Mouse (Mus musculus) cortical plate, adult 2 months (tissue): ENCODE results near the gene Stx12. TPM values are rescaled to one million over a fixed set of nuclear protein-coding genes. Genes with fewer than 3 reads are reported as not detected.

Experiments
- H3K27ac ChIP-seq: fragments of 200-500 bp; 2 replicates; pipeline ENCODE4 v1.5.1; 2012; ENCODE audit warnings: low read length, control low read depth, inconsistent platforms; ENCODE audit not compliant: insufficient read depth
- H3K4me1 ChIP-seq: fragments of 200-500 bp; 2 replicates; pipeline ENCODE4 v1.6.1; 2011; ENCODE audit warnings: low read length; ENCODE audit not compliant: control insufficient read depth, insufficient read depth
- H3K4me3 ChIP-seq: fragments of 200-500 bp; 2 replicates; pipeline ENCODE4 v1.5.1; 2011; ENCODE audit warnings: mild to moderate bottlenecking, low read length, control low read depth; ENCODE audit not compliant: insufficient read depth
- CTCF ChIP-seq: fragments of 200-500 bp; IDR thresholded peaks from 2 replicates; pipeline ENCODE4 v1.5.1; 2011; ENCODE audit warnings: mild to moderate bottlenecking, control low read depth, low read length; ENCODE audit not compliant: insufficient read depth; ENCODE audit errors: extremely low read depth
- POLR2A ChIP-seq: fragments of 200-500 bp; IDR thresholded peaks from 2 replicates; pipeline ENCODE4 v1.6.1; 2011; ENCODE audit warnings: mild to moderate bottlenecking, low read length, control low read depth; ENCODE audit not compliant: insufficient read depth; ENCODE audit errors: extremely low read depth
- polyA plus RNA-seq: library from polyadenylated mRNA; depleted of rRNA; stranded (reverse); fragments of >200 nt; gene quantifications from 2 replicates; pipeline ENCODE4 v1.2.3, GENCODE M21; 2012

Stx12 gene
- polyA plus RNA-seq, 1 experiment = 92.3 TPM

- Histone ChIP-seq H3K27ac (no peak overlapping the region; the same call in 1 of the 2 replicates), H3K4me3 (no peak overlapping the region), H3K4me1 (no peaks in the 10 kb centered on the region)
- TF ChIP-seq POLR2A (no peak), CTCF (no peak)
Measured at GRCm38 (mm10) chr4:132905843-132906360, 21.6 kb upstream of the Stx12 start.

- Histone ChIP-seq H3K27ac (peak overlapping the region; percentile 85), H3K4me1 (no peaks in the 10 kb centered on the region), H3K4me3 (no peak overlapping the region)
- TF ChIP-seq POLR2A (no peak), CTCF (no peak)
Measured at GRCm38 (mm10) chr4:132904765-132905309, 20.5 kb upstream of the Stx12 start.

GRCm38 (mm10) chr4:132904071-132904470, 19.8 kb upstream of the Stx12 start:
- no peak for TF ChIP-seq CTCF
- no peak for TF ChIP-seq POLR2A
- H3K4me3 ChIP-seq = no peak overlapping the region
- H3K27ac ChIP-seq = peak overlapping the region; percentile 85
- no peaks in the 10 kb centered on the region for H3K4me1 ChIP-seq

GRCm38 (mm10) chr4:132898197-132898596, 13.9 kb upstream of the Stx12 start:
- TF ChIP-seq POLR2A = no peak
- TF ChIP-seq CTCF = no peak
- no peak overlapping the region for H3K4me3 ChIP-seq
- H3K27ac ChIP-seq = no peak overlapping the region
- no peaks in the 10 kb centered on the region; the same call in 1 of the 2 replicates for H3K4me1 ChIP-seq

- no peaks in the 10 kb centered on the region; the same call in 1 of the 2 replicates for H3K4me1 ChIP-seq
- H3K27ac ChIP-seq = 0 out of 2 replicates have a peak overlapping the region, but pooled peaks have one; percentile 4
- no peak overlapping the region for H3K4me3 ChIP-seq
- TF ChIP-seq CTCF (no peak), POLR2A (no peak)
Measured at GRCm38 (mm10) chr4:132894402-132894801, 10.1 kb upstream of the Stx12 start.

- peak overlapping the region; percentile 7; the same call in 1 of the 2 replicates for H3K27ac ChIP-seq
- H3K4me1 ChIP-seq = peaks cover 7% of the 10 kb centered on the region
- TF ChIP-seq CTCF (no peak), POLR2A (no peak)
- H3K4me3 ChIP-seq = peak overlapping the region; percentile 94
Measured at GRCm38 (mm10) chr4:132884844-132885374, 600 bp upstream of the Stx12 start.

- H3K27ac ChIP-seq = peak overlapping the region; percentile 70
Measured at GRCm38 (mm10) chr4:132883561-132884063, 697 bp downstream of the Stx12 start.

GRCm38 (mm10) chr4:132874363-132875097, 9.8 kb downstream of the Stx12 start:
- Histone ChIP-seq H3K4me3 (no peak overlapping the region), H3K27ac (no peak overlapping the region), H3K4me1 (peaks cover 1% of the 10 kb centered on the region)
- TF ChIP-seq CTCF = no peak
- TF ChIP-seq POLR2A = no peak

More at GRCm38 (mm10) chr4:132883561-132884063, 697 bp downstream of the Stx12 start:
- peaks cover 7% of the 10 kb centered on the region for H3K4me1 ChIP-seq
- TF ChIP-seq CTCF (no peak), POLR2A (no peak)
- peak overlapping the region; percentile 94 for H3K4me3 ChIP-seq
